ENCODE assay signal across 8 mouse cellular contexts in genomic region chr8:82773332-82774092, GRCm38 (mm10). TPM values are rescaled to one million over a fixed set of nuclear protein-coding genes. Genes with fewer than 3 reads are reported as not detected.
A peak's percentile ranks its signal among the peaks of the same experiment; 100 is the strongest.
DNase-seq lines count a peak whose midpoint lies in the region; ATAC-seq and TF ChIP-seq lines count a peak whose summit lies in the region.

No protein-coding gene starts in this region.

- H3K27ac ChIP-seq in kidney, adult 2 months (ENCODE audit: insufficient read depth, low read depth, low read length) = peak overlapping the region; percentile 40; the same call in 1 of the 2 replicates
- no peak overlapping the region for H3K27ac ChIP-seq in forebrain, embryonic 11.5 days (ENCODE audit: low read depth, low read length)
- H3K27ac ChIP-seq in limb, embryonic 12.5 days = peak overlapping the region; percentile 45; the same call in 1 of the 2 replicates
- H3K27ac ChIP-seq in midbrain, embryonic 16.5 days (ENCODE audit: low read length) = peak overlapping the region; percentile 88

- H3K4me3 ChIP-seq in kidney, adult 2 months (ENCODE audit: insufficient read depth, low read depth, low read length) = peak overlapping the region; percentile 83
- peak overlapping the region; percentile 87 for H3K4me3 ChIP-seq in G1E (ENCODE audit: low read depth, low read length)
- peak overlapping the region; percentile 85 for H3K4me3 ChIP-seq in forebrain, embryonic 11.5 days (ENCODE audit: low read depth, low read length)
- H3K4me3 ChIP-seq in limb, embryonic 12.5 days (replicated peaks) = peak overlapping the region; percentile 90
- peak overlapping the region; percentile 91 for H3K4me3 ChIP-seq in midbrain, embryonic 16.5 days (ENCODE audit: low read depth, low read length)

- peak overlapping the region; percentile 87 for H3K4me2 ChIP-seq in forebrain, embryonic 11.5 days (ENCODE audit: low read depth, low read length, severe bottlenecking)
- peak overlapping the region; percentile 82 for H3K4me2 ChIP-seq in limb, embryonic 12.5 days
- H3K4me2 ChIP-seq in midbrain, embryonic 16.5 days (ENCODE audit: low read length) = peak overlapping the region; percentile 93

- no peak for ATAC-seq in G1E (ENCODE audit: extremely low read depth, insufficient number of reproducible peaks, low FRiP score, poor library complexity, severe bottlenecking)
- no peak; the same call in 1 of the 2 replicates for ATAC-seq in forebrain, embryonic 11.5 days (replicated peaks; ENCODE audit: low FRiP score)
- no peak; the same call in 1 of the 2 replicates for ATAC-seq in limb, embryonic 12.5 days (ENCODE audit: insufficient number of reproducible peaks, insufficient read depth, low FRiP score, low TSS enrichment, low read depth)
- peak; percentile 1 for ATAC-seq in midbrain, embryonic 16.5 days

- DNase-seq in kidney, adult 2 months = peak; percentile 2
- DNase-seq in kidney, postnatal 10 days = no peak
- peak; percentile 5 for DNase-seq in G1E (ENCODE audit: low spot score)
- DNase-seq in forebrain, embryonic 11.5 days (ENCODE audit: low spot score) = no peak
- no peak for DNase-seq in thymus, postnatal 4 days
- no peak for DNase-seq in gastrocnemius, postnatal 36 days

- H3K9me3 ChIP-seq in G1E (replicated peaks) = no peaks in the 10 kb centered on the region
- H3K9me3 ChIP-seq in forebrain, embryonic 11.5 days (ENCODE audit: control insufficient read depth, low read length) = no peaks in the 10 kb centered on the region
- H3K9me3 ChIP-seq in limb, embryonic 12.5 days = no peaks in the 10 kb centered on the region
- no peaks in the 10 kb centered on the region for H3K9me3 ChIP-seq in midbrain, embryonic 16.5 days (replicated peaks; ENCODE audit: control insufficient read depth, low read length, poor library complexity, severe bottlenecking)

- no peaks in the 10 kb centered on the region for H3K27me3 ChIP-seq in kidney, adult 2 months (replicated peaks; ENCODE audit: control insufficient read depth, insufficient read depth, low read length)
- no peaks in the 10 kb centered on the region for H3K27me3 ChIP-seq in G1E (ENCODE audit: insufficient read depth, low read length)
- H3K27me3 ChIP-seq in forebrain, embryonic 11.5 days (ENCODE audit: control insufficient read depth, insufficient read depth, low read length) = no peaks in the 10 kb centered on the region
- no peaks in the 10 kb centered on the region for H3K27me3 ChIP-seq in limb, embryonic 12.5 days
- no peaks in the 10 kb centered on the region for H3K27me3 ChIP-seq in midbrain, embryonic 16.5 days (ENCODE audit: control insufficient read depth, insufficient read depth, low read depth, low read length)

- no peak for TF ChIP-seq POLR2A in kidney, adult 2 months (IDR thresholded peaks at IDR 0.05; ENCODE audit: low read depth, low read length)

- intact Hi-C loops in gastrocnemius, postnatal 36 days (cut with DNase I) = loop anchor here (5.0 kb wide), 1 partner anchor 319 kb away; no protein-coding TSS in a partner anchor

- H3K36me3 ChIP-seq in kidney, adult 2 months (ENCODE audit: control insufficient read depth, insufficient read depth, low read length) = peaks cover 3% of the 10 kb centered on the region
- peaks cover 37% of the 10 kb centered on the region for H3K36me3 ChIP-seq in G1E (replicated peaks)
- no peaks in the 10 kb centered on the region for H3K36me3 ChIP-seq in forebrain, embryonic 11.5 days (ENCODE audit: control insufficient read depth, insufficient read depth, low read length)
- H3K36me3 ChIP-seq in limb, embryonic 12.5 days = peaks cover 36% of the 10 kb centered on the region
- peaks cover 10% of the 10 kb centered on the region for H3K36me3 ChIP-seq in midbrain, embryonic 16.5 days (ENCODE audit: control insufficient read depth, insufficient read depth, low read length)

- H3K4me1 ChIP-seq in kidney, adult 2 months (ENCODE audit: control insufficient read depth, insufficient read depth, low read length) = peaks cover 2% of the 10 kb centered on the region; the same call in 1 of the 2 replicates
- peaks cover 45% of the 10 kb centered on the region for H3K4me1 ChIP-seq in G1E (ENCODE audit: insufficient read depth, low read depth, low read length)
- H3K4me1 ChIP-seq in forebrain, embryonic 11.5 days (replicated peaks; ENCODE audit: control insufficient read depth, insufficient read depth, low read length) = no peaks in the 10 kb centered on the region; the same call in 1 of the 2 replicates
- peaks cover 10% of the 10 kb centered on the region for H3K4me1 ChIP-seq in limb, embryonic 12.5 days (replicated peaks)
- peaks cover 15% of the 10 kb centered on the region for H3K4me1 ChIP-seq in midbrain, embryonic 16.5 days (ENCODE audit: control insufficient read depth, insufficient read depth, low read length)

- no peak for TF ChIP-seq CTCF in kidney, adult 2 months (conservative IDR thresholded peaks at IDR 0.05; ENCODE audit: insufficient read depth, insufficient read length, low read depth, low read length)
- no peak for TF ChIP-seq CTCF in G1E (IDR thresholded peaks at IDR 0.05; ENCODE audit: low read depth, low read length)

- 3% methylated on average over 35 of the region's 35 CpGs for WGBS in kidney, adult 2 months
- WGBS in forebrain, embryonic 11.5 days = 7% methylated on average over 35 of the region's 35 CpGs
- 4% methylated on average over 35 of the region's 35 CpGs for WGBS in limb, embryonic 12.5 days
- WGBS in midbrain, embryonic 16.5 days = 6% methylated on average over 34 of the region's 35 CpGs

- H3K9ac ChIP-seq in forebrain, embryonic 11.5 days (ENCODE audit: low read length) = peak overlapping the region; percentile 83
- H3K9ac ChIP-seq in limb, embryonic 12.5 days (replicated peaks) = peak overlapping the region; percentile 85
- peak overlapping the region; percentile 93 for H3K9ac ChIP-seq in midbrain, embryonic 16.5 days (ENCODE audit: low read depth, low read length)

RNA-seq across cellular contexts. Expression of gene Zfp330, which starts 0.4 kb away (rescaled TPM):
- polyA plus RNA-seq in kidney, adult 2 months (2012; rRNA removed) = 9.9 and 13.0 TPM in 2 replicates
- total RNA-seq in G1E (2014; fragmentation: Nextera tagmentation) (79.2 and 103 TPM in 2 replicates), G1E (2017) (139 and 153 TPM in 2 replicates)
- polyA plus RNA-seq in G1E (2012) = 7.7 and 91.2 TPM in 2 replicates
- polyA plus RNA-seq in forebrain, embryonic 11.5 days (2014; fragmentation: Nextera tagmentation; extraction: Ambion mirVana) = 75.8 and 76.7 TPM in 2 replicates
- 76.5 and 83.2 TPM in 2 replicates for polyA plus RNA-seq in limb, embryonic 12.5 days (2016; fragmentation: Nextera tagmentation; extraction: Ambion mirVana)
- 78.8 and 86.3 TPM in 2 replicates for polyA plus RNA-seq in midbrain, embryonic 16.5 days (2015; fragmentation: Nextera tagmentation; extraction: Ambion mirVana)
- 10 to 100 TPM; 14.0 to 19.8 TPM for total RNA-seq in gastrocnemius, postnatal 36 days (2021)

Comparison
In these comparisons a context has a peak if more than half of its experiments do, and no peak if none do; other contexts are left out.
1. DNase-seq: peak in kidney, adult 2 months (single experiment) and G1E (single experiment); none in kidney, postnatal 10 days (single experiment), forebrain, embryonic 11.5 days (single experiment), thymus, postnatal 4 days (single experiment) and gastrocnemius, postnatal 36 days (0 of 2).
2. Peak in every context shown above with its lines, with median percentiles within 50 percentile points of each other: H3K4me3 ChIP-seq, H3K4me2 ChIP-seq and H3K9ac ChIP-seq.